Mouse (Mus musculus): ENCODE results near the gene Rhof.
"Not testable (repeated sequence)": the region's sequence is repeated elsewhere in the genome, so short reads cannot be mapped to it uniquely, and the experiment has no call there.

Gene Rhof

DNA sequence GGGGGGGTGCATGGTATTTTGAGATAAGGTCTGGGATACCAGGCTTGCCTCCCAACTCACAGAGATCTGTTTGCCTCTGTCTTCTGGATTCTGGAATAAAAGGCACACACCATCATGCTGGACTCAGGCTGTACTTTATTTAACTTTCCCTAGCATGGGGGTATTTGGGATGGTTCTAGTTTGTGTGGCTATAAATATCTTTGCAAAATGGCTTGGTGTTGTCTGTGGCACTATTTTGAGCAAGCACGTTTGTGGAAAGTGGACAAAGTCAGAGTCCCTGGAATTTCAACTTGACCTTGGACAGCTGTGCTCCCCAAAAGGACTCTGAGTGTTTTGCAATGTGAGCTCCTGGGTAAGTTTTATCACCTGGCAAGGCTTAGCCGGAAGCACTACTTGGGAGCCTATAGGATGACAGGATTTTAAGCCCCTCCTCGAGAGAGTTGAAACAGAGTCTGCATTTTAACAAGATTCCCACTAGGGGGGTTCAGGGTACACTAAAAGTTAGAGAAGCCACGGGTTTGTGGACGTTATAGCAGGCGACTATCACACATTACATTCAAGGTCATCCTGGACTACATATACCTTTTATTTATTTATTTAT is 65.0 kb downstream of the Rhof start:
- peak; percentile 57 for DNase-seq (ENCODE audit: low spot score)

DNA sequence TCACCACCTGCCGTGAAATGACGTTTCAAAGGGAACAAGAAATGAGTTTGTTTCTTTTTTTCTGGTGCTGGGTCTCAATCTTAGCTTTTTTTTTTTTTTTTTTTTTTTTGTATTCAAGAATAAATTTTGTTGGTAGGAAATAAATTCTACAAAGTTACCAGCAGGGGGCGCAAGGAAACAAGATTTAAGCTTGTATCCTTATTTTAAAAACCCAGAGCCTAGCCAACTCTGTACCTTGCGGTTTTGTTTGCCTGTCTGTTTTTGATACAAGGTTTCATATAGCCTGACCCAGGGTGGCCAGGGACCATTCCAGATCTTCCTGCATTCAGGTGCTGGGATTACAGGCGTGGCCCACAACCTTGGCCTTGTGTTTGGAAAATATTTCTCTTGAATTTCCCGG is 68.3 kb downstream of the Rhof start:
- peak; percentile 91 for DNase-seq (ENCODE audit: low spot score)

DNA sequence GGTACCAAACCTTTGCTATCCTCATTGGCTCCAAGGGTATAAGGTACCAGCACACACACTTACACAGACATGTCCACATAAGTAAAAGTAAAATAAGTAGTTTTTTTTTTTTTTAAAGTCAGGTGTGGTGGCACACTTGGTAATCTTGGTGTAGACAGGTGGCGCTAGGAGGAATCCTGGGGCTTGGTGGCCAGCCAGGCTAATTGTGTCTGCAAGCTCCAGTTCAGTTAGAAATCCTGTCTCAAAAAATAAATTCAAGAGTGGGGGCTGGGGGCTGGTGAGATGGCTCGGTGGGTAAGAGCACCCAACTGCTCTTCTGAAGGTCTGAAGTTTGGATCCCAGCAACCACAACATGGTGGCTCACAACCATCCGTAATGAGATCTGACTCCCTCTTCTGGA is 69.4 kb downstream of the Rhof start:
- DNase-seq (ENCODE audit: low spot score), result no peak

DNA sequence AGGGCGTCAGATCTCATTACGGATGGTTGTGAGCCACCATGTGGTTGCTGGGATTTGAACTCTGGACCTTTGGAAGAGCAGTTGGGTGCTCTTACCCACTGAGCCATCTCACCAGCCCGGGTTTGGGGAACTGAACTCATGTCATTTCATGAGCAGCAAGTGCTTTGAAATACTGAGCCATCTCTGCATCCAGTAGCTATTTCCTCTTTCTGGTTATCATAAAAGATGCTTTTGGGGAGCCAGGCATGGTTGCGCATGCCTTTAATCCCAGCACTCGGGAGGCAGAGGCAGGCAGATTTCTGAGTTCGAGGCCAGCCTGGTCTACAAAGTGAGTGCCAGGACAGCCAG is 71.1 kb downstream of the Rhof start:
- DNase-seq (ENCODE audit: low spot score), result not testable (repeated sequence)

DNA sequence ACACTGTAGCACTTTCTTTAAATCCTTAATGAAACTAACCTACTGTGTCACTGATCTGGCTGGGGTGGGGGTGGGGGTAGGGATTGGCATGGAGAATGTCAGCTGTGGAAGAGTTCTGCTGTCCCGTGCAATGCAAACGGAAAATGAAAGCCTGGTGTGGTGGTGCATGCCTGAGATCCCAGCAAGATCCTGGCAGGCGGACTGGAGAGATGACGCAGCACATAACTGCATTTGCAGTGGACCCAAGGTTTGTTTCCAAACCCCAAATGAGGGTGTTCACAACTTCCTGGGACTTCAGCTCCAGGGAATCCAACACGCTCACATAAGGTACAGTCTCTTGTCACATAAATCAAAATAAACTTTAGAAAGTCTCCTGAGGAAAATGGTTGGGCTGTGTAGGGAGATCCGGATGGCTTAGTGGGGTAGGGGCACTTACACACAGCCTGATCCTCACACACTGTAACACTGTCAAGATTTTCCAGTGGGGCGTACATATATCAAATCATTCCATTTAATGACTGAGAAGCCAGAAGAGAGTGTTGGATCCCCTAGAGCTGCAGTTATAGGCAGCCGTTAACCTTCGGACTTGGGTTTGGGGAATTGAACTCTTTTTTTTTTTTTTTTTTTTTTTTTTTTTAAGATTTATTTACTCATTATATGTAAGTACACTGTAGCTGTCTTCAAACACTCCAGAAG is 71.6 kb downstream of the Rhof start:
- no peak for DNase-seq (ENCODE audit: low spot score)

DNA sequence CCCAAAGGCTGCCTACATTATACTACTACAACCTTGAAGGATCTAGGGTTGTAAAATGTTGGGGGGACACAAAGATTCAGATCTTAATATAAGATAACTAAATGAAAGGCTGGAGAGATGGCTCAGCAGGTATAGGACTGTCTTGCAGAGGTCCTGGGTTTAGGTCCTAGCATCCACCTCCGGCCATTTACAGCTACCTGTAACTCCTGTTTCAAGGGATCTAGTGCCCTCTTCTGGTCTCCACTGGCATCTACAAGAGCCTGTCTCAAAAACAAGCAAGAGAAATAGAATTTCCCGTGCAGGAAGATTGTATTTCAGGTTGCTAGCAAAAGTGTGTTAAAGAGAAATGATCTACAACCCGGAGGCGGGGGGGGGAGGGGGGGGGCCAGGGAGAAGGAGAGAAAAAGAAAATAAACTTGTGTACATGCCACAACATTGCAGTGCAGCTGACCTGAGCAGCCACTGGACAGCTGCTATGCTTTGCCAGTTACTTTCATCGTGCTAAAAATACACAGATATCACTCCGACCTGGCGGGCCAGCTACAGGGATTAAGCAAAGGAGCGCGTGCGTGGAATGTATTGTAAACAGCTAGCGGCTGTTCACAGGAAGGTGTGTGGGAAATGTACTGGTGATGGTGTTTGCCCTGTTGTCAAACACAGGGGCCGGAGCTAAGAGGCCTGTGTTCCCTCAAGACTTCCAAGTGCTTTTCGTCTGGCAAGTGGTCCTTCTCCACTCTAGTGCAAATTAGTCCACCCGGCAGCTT is 72.6 kb downstream of the Rhof start:
- DNase-seq (ENCODE audit: low spot score), result peak; percentile 65

DNA sequence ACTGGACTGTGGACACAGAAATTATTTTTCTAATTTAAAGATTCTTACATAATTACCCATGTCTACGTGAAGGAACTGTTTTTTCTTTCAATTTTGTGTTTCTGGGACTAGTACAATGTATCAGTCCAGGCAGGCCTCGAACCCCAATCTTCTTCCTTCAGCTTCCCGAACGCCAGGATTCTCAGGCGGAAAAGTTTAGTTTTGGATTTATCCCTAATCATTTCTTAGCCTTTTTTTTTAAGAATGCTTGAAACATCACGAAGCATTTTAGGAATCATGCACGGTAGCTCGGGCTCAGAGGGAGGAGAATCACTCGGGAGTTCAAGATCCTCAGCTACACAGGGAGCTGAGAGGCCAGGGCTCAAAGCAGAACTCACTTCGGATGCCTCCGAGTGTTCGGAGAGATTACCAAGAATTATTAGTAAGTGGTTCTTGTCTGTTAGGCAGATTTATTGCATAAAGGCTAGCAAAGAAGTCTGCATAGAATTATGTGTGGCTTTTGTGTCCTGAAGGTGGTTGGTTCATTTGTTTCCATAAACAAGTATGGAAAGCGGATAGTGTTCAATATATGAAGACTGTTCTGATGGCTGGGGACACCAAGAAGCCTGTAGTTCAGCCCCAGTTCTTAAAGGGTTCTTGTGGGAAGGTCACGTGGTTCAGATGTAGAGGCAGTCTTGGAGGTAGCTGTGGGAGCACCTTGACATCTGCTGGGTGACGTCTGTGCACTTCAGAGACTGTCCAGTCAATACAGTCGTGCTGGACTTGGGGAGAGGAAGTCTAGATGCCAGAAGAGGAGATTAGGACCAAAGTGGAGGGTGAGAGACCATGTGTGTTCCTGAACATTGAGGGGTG is 74.0 kb downstream of the Rhof start:
- no peak for DNase-seq (ENCODE audit: low spot score)

DNA sequence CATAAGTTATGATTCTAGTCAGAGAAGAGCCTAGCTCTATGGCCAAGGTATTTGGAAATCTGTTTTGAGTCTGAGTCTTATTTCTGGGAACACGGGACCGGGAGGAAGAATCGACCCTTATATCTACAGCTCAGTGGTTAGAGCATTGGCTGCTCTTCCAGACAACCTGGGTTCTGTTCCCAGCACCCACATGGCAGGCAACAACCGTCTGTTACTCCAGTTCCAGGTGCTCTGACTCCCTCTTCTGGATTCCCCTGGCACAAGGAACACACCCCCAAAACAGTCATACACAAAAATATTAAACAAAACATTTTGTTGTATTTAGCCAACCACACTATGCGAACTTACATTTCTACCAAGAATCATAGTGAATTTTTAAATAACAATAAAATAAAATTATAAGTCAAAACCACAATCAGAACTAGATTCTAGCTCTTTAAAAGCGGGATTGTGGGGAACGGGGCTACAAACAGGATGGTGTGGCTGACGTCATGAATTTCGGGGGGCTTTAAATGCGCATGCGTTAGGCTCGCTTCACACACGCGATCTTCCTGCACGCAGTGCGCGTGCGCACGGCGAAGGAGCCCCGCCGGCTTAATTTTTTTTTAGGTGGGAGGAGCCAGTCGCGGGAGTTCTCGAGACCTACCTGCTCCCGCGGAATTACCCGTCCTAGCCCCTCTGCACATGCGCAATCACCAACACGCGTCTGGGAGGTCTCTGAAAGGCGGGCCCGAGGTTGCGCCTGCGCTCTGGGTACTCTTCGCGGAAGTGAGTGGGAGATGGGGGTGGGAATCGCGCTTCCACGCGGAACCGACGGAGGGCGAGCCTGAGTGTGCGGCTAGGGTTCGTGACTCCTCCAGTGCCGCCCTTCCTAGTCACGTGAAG is 74.9 kb downstream of the Rhof start:
- DNase-seq (ENCODE audit: low spot score), result peak; percentile 100

Data from embryo, embryonic 10 days (tissue).